Mouse (Mus musculus) B cell, adult 67 days (primary cell): ENCODE results near the gene Rab23. TPM values are rescaled to one million over a fixed set of nuclear protein-coding genes. Genes with fewer than 3 reads are reported as not detected.

ENCODE experiments used
- total RNA-seq, 2 experiments: library from RNA; stranded (reverse); gene quantifications; 4 replicates each; pipeline ENCODE4 v1.2.4; 2023

Rab23 gene
- total RNA-seq = 1 to 10 TPM; 5.5 to 7.4 TPM

DNA sequence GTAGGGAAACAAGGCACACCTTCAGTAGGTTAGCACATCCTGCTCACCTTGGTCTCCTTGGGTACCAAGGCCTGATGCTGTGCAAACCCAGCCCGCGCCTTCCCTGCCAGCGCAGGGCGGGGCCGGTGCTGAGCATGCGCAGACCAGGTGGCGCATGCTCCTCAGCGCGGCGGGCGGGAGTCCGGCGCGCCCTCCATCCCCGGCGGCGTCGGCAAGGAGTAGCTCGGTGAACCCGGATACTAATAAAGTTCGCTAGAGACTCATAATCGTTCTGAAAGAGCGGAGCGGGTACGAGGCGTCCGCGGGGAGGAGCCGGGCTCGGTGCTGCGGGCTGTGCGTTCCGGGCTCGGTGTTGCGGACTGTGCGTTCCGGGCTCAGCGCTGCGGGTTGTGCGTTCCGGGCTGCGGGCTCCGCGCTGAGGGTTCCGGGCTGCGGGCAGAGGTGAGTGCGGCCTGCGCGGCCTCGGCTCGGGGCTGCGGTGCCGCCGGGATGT is at the start of gene Rab23:
Rab23 (plus strand) TSS at position 155 of the 493 bp plus-strand sequence.

DNA sequence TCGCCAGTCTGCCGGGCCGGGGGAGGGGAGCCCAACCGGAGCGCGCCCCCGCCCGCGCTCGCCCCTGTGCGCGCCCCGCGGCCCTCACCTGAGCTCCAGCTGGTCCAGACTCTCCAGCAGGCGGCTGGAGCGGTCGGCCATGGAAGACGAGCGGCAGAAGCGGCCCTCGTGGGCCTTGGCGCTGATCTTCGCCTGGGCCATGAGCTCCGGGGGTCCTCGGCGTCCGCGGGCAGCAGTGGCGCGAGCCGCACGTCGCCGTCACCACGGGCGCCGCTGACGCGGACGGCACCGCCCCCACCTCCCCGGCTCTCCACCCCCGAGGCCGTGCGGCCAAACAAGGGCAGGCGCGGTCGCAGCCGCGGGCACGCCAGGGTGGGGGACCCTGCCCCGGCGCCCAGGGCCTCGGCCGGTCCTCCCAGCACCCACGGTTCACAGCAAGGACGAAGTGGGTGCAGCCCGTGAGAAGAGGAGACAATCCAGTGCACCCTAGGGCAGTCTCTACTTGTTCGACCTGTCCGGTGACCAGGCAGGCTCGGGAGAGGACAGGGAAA is 37.9 kb downstream of the Rab23 start, which contains the start of gene Bag2:
Bag2 (minus strand) TSS at position 305 of the 551 bp plus-strand sequence.

Other genes starting within 250 kb of the Rab23 start
- 10 to 100 TPM; 13.5 to 14.7 TPM for gene Prim2, start 50.1 kb upstream of the Rab23 start, total RNA-seq
- gene Bag2, start 37.9 kb downstream of the Rab23 start, total RNA-seq = 1 to 10 TPM; 2.0 to 3.0 TPM
- 10 to 100 TPM; 39.3 to 45.1 TPM for gene Zfp451, start 94.7 kb downstream of the Rab23 start, total RNA-seq
- 1 to 10 TPM; 1.4 to 3.2 TPM for gene Bend6, start 187.9 kb downstream of the Rab23 start, total RNA-seq
- 1 to 10 TPM; 2.8 to 3.5 TPM for gene Dst, start 188.3 kb downstream of the Rab23 start, total RNA-seq